Mouse (Mus musculus) forebrain, embryonic 15.5 days (tissue): ENCODE measurements around the gene Itgb4. TPM values are rescaled to one million over a fixed set of nuclear protein-coding genes. Genes with fewer than 3 reads are reported as not detected.

ENCODE experiments used
- ATAC-seq: fragments of 200-750 bp; cut with Nextera tagmentation; replicated peaks from 2 replicates; pipeline ENCODE4 v1.8.0; 2017; ENCODE audit warnings: mild to moderate bottlenecking, moderate TSS enrichment, moderate library complexity
- H3K27ac ChIP-seq: fragments of 300-500 bp; sonication (generic); replicated peaks from 2 replicates; pipeline ENCODE4 v1.5.1; 2015; ENCODE audit warnings: mild to moderate bottlenecking, inconsistent platforms
- H3K27me3 ChIP-seq: fragments of 300-500 bp; sonication (generic); 2 replicates; pipeline ENCODE4 v1.6.1; 2015; ENCODE audit warnings: inconsistent platforms
- H3K36me3 ChIP-seq: fragments of 300-500 bp; sonication (generic); 2 replicates; pipeline ENCODE4 v1.6.1; 2015; ENCODE audit warnings: mild to moderate bottlenecking, inconsistent platforms
- H3K4me1 ChIP-seq: fragments of 300-500 bp; sonication (generic); 2 replicates; pipeline ENCODE4 v1.6.1; 2015; ENCODE audit warnings: inconsistent platforms
- H3K4me2 ChIP-seq: fragments of 300-500 bp; sonication (generic); replicated peaks from 2 replicates; pipeline ENCODE4 v1.6.1; 2015; ENCODE audit warnings: mild to moderate bottlenecking, inconsistent platforms
- H3K4me3 ChIP-seq: fragments of 300-500 bp; sonication (generic); 2 replicates; pipeline ENCODE4 v1.5.1; 2015; ENCODE audit warnings: mild to moderate bottlenecking, inconsistent platforms
- H3K9ac ChIP-seq: fragments of 300-500 bp; sonication (generic); replicated peaks from 2 replicates; pipeline ENCODE4 v1.6.1; 2015; ENCODE audit warnings: mild to moderate bottlenecking, inconsistent platforms
- H3K9me3 ChIP-seq: fragments of 300-500 bp; sonication (generic); 2 replicates; pipeline ENCODE4 v1.6.1; 2016; ENCODE audit warnings: inconsistent platforms
- WGBS: fragments of 180-500 bp; shearing (Covaris S2); methylation state at CpG from one replicate; pipeline ENCODE4 v1.1.7; 2015; ENCODE audit warnings: mixed read lengths; 5-methylcytosine and 5-hydroxymethylcytosine counted together
- polyA plus RNA-seq: library from polyadenylated mRNA; unstranded; fragments of >200 nt; fragmentation: Nextera tagmentation; extraction: Ambion mirVana; gene quantifications from 2 replicates; pipeline ENCODE4 v1.2.1, GENCODE M21; 2015

The Itgb4 gene
- polyA plus RNA-seq, 1 experiment from 2014 or later = 0.69 TPM

GRCm38 (mm10) chr11:115950719-115951118 lies 23.8 kb upstream of the Itgb4 start:
- Histone ChIP-seq H3K4me1 (peaks cover 7% of the 10 kb centered on the region), H3K27ac (no peak overlapping the region), H3K4me3 (no peak overlapping the region), H3K27me3 (no peaks in the 10 kb centered on the region), H3K9ac (no peak overlapping the region), H3K36me3 (peaks cover 57% of the 10 kb centered on the region), H3K9me3 (no peaks in the 10 kb centered on the region), H3K4me2 (no peak overlapping the region)
- WGBS = 82% methylated on average over 2 of the region's 2 CpGs
- ATAC-seq = no peak

GRCm38 (mm10) chr11:115954712-115955111 lies 19.8 kb upstream of the Itgb4 start:
- Histone ChIP-seq H3K9ac (no peak overlapping the region), H3K4me1 (peaks cover 10% of the 10 kb centered on the region), H3K4me2 (no peak overlapping the region), H3K36me3 (peaks cover 51% of the 10 kb centered on the region), H3K27ac (0 out of 2 replicates have a peak overlapping the region, but pooled peaks have one; percentile 21), H3K4me3 (no peak overlapping the region), H3K9me3 (no peaks in the 10 kb centered on the region), H3K27me3 (no peaks in the 10 kb centered on the region)
- no peak for ATAC-seq
- 86% methylated on average over 5 of the region's 5 CpGs for WGBS

GRCm38 (mm10) chr11:115955195-115955858 lies 19.2 kb upstream of the Itgb4 start:
- 60% methylated on average over 10 of the region's 10 CpGs for WGBS
- Histone ChIP-seq H3K27me3 (no peaks in the 10 kb centered on the region), H3K4me3 (no peak overlapping the region), H3K4me1 (peaks cover 10% of the 10 kb centered on the region), H3K9ac (no peak overlapping the region), H3K9me3 (no peaks in the 10 kb centered on the region), H3K4me2 (no peak overlapping the region), H3K27ac (peak overlapping the region; percentile 21; the same call in 1 of the 2 replicates), H3K36me3 (peaks cover 56% of the 10 kb centered on the region)
- 0 out of 2 replicates have a peak, but pooled peaks have one; percentile 26 for ATAC-seq

GRCm38 (mm10) chr11:115956453-115956852 lies 18.1 kb upstream of the Itgb4 start:
- peaks cover 58% of the 10 kb centered on the region for H3K36me3 ChIP-seq
- no peak for ATAC-seq
- peak overlapping the region; percentile 23; the same call in 1 of the 2 replicates for H3K27ac ChIP-seq

GRCm38 (mm10) chr11:115957971-115958370 lies 16.5 kb upstream of the Itgb4 start:
- no peak for ATAC-seq
- Histone ChIP-seq H3K4me1 (peaks cover 10% of the 10 kb centered on the region), H3K27me3 (no peaks in the 10 kb centered on the region), H3K9ac (no peak overlapping the region), H3K27ac (no peak overlapping the region), H3K4me3 (no peak overlapping the region), H3K9me3 (no peaks in the 10 kb centered on the region), H3K36me3 (peaks cover 57% of the 10 kb centered on the region), H3K4me2 (no peak overlapping the region)
- 78% methylated on average over 7 of the region's 7 CpGs for WGBS

More at GRCm38 (mm10) chr11:115956453-115956852, 18.1 kb upstream of the Itgb4 start:
- no peaks in the 10 kb centered on the region for H3K27me3 ChIP-seq
- WGBS = 12% methylated on average over 4 of the region's 4 CpGs
- peaks cover 10% of the 10 kb centered on the region for H3K4me1 ChIP-seq
- no peaks in the 10 kb centered on the region for H3K9me3 ChIP-seq
- H3K9ac ChIP-seq = no peak overlapping the region
- no peak overlapping the region for H3K4me2 ChIP-seq
- H3K4me3 ChIP-seq = no peak overlapping the region

- H3K4me2 ChIP-seq = no peak overlapping the region
- H3K4me3 ChIP-seq = no peak overlapping the region
- no peaks in the 10 kb centered on the region for H3K9me3 ChIP-seq
- WGBS = 96% methylated on average over 9 of the region's 9 CpGs
- H3K4me1 ChIP-seq = peaks cover 10% of the 10 kb centered on the region
- H3K27me3 ChIP-seq = no peaks in the 10 kb centered on the region
- peaks cover 63% of the 10 kb centered on the region for H3K36me3 ChIP-seq
- H3K9ac ChIP-seq = no peak overlapping the region
- no peak for ATAC-seq
- H3K27ac ChIP-seq = no peak overlapping the region
These were observed 15.5 kb upstream of the Itgb4 start for GRCm38 (mm10) chr11:115959018-115959417.

GRCm38 (mm10) chr11:115962651-115963412 lies 11.7 kb upstream of the Itgb4 start:
- Histone ChIP-seq H3K9me3 (no peaks in the 10 kb centered on the region), H3K4me2 (no peak overlapping the region), H3K4me1 (no peaks in the 10 kb centered on the region), H3K27me3 (no peaks in the 10 kb centered on the region), H3K36me3 (peaks cover 84% of the 10 kb centered on the region), H3K4me3 (no peak overlapping the region), H3K27ac (no peak overlapping the region), H3K9ac (no peak overlapping the region)
- no peak for ATAC-seq
- 91% methylated on average over 8 of the region's 9 CpGs for WGBS

- H3K36me3 ChIP-seq = peaks cover 71% of the 10 kb centered on the region
- H3K4me3 ChIP-seq = no peak overlapping the region
- no peak overlapping the region for H3K9ac ChIP-seq
- 84% methylated on average over 10 of the region's 10 CpGs for WGBS
- no peak overlapping the region for H3K27ac ChIP-seq
- ATAC-seq = no peak
- no peaks in the 10 kb centered on the region for H3K4me1 ChIP-seq
- no peaks in the 10 kb centered on the region for H3K27me3 ChIP-seq
- no peaks in the 10 kb centered on the region for H3K9me3 ChIP-seq
- no peak overlapping the region for H3K4me2 ChIP-seq
These were observed 9.4 kb upstream of the Itgb4 start for GRCm38 (mm10) chr11:115964977-115965604.

GRCm38 (mm10) chr11:115968731-115969405 lies 5.6 kb upstream of the Itgb4 start:
- whole genome bisulfite sequencing = 74% methylated on average over 5 of the region's 5 CpGs
- Histone ChIP-seq H3K36me3 (peaks cover 35% of the 10 kb centered on the region), H3K27me3 (peaks cover 7% of the 10 kb centered on the region), H3K27ac (no peak overlapping the region), H3K4me3 (no peak overlapping the region), H3K9ac (no peak overlapping the region), H3K4me2 (no peak overlapping the region), H3K9me3 (no peaks in the 10 kb centered on the region), H3K4me1 (no peaks in the 10 kb centered on the region)
- ATAC-seq = no peak

- Histone ChIP-seq H3K4me3 (no peak overlapping the region), H3K4me2 (no peak overlapping the region), H3K36me3 (peaks cover 23% of the 10 kb centered on the region), H3K4me1 (peaks cover 9% of the 10 kb centered on the region), H3K9me3 (no peaks in the 10 kb centered on the region), H3K9ac (no peak overlapping the region), H3K27ac (no peak overlapping the region), H3K27me3 (peaks cover 18% of the 10 kb centered on the region)
- WGBS = 75% methylated on average over 15 of the region's 15 CpGs
- ATAC-seq = no peak
These were observed 4.4 kb upstream of the Itgb4 start for GRCm38 (mm10) chr11:115970006-115970673.

GRCm38 (mm10) chr11:115971016-115971415 lies 3.5 kb upstream of the Itgb4 start:
- WGBS = 67% methylated on average over 6 of the region's 6 CpGs

More at GRCm38 (mm10) chr11:115971016-115971415, 3.5 kb upstream of the Itgb4 start:
- Histone ChIP-seq H3K9ac (no peak overlapping the region), H3K36me3 (peaks cover 14% of the 10 kb centered on the region), H3K4me2 (no peak overlapping the region), H3K4me1 (peaks cover 12% of the 10 kb centered on the region), H3K4me3 (no peak overlapping the region), H3K27ac (no peak overlapping the region), H3K27me3 (peaks cover 23% of the 10 kb centered on the region), H3K9me3 (no peaks in the 10 kb centered on the region)
- no peak for ATAC-seq
